Mouse (Mus musculus) small intestine, adult 2 months (tissue): ENCODE results near the gene Fam227b.

Source experiments
- CTCF ChIP-seq: fragments of 200-500 bp; IDR thresholded peaks from 2 replicates; pipeline ENCODE4 v1.5.1; 2012; ENCODE audit warnings: low read depth, mild to moderate bottlenecking, control low read depth, inconsistent platforms, low read length, moderate library complexity, mixed read lengths; ENCODE audit not compliant: insufficient replicate concordance, insufficient read length; ENCODE audit errors: extremely low read depth
- POLR2A ChIP-seq: fragments of 200-500 bp; IDR thresholded peaks from 2 replicates; pipeline ENCODE4 v1.6.1; 2012; ENCODE audit warnings: low read depth, mild to moderate bottlenecking, control low read depth, inconsistent platforms, low read length, moderate library complexity

- no peak for TF ChIP-seq CTCF
- no peak for TF ChIP-seq POLR2A
Measured at GRCm38 (mm10) chr2:126090432-126090831, 61.4 kb downstream of the Fam227b start.
